Mouse (Mus musculus): ENCODE measurements around the gene Ngrn. TPM values are rescaled to one million over a fixed set of nuclear protein-coding genes. Genes with fewer than 3 reads are reported as not detected.

Gene Ngrn
- total and polyA plus RNA-seq, 3 experiments, result 28.3 to 43.2 (median 32.1) TPM

DNA sequence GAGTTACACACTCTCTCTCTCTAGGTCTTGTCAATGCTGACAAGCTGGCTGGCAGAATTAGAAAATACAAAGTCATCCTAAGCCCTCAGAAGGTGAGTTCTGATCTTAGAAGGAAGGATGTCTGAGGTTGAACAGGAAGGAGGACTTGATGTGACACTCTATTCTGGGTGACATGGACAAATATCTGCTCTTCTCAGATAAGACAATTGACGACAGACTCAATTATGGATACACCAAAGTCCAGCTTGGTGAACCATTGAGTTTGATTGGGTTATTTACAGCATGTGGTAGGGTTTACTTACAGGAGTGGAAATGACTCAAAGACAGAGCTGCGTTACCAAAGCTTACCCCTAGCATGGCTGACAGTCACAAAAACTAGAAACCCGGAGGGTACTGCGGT is 15.4 kb downstream of the Ngrn start:
- Histone ChIP-seq H3K4me1 (ENCODE audit: control insufficient read depth in 1 of 2, insufficient read depth in 2 of 2) (peaks cover 0 to 10% of the 10 kb centered on the region in 2 experiments; a peak in 2 of 4 replicates), H3K9ac (ENCODE audit: insufficient read depth, low read depth) (no peak overlapping the region), H3K4me3 (replicated peaks in 1 of 3; ENCODE audit: low read depth in 2 of 3, low read length in 2 of 3, poor library complexity in 1 of 3) (no peak overlapping the region), H3K36me3 (replicated peaks in 1 of 2; ENCODE audit: control insufficient read depth in 1 of 2, insufficient read depth in 1 of 2, low read length in 1 of 2) (peaks cover 48 to 95% of the 10 kb centered on the region in 2 experiments), H3K4me2 (ENCODE audit: insufficient read depth, low read depth, poor library complexity, severe bottlenecking) (no peak overlapping the region), H3K27me3 (replicated peaks) (no peaks in the 10 kb centered on the region), H3K79me2 (replicated peaks; ENCODE audit: control insufficient read depth, extremely low read depth, insufficient read depth, poor library complexity, severe bottlenecking) (peaks cover 3% of the 10 kb centered on the region; the same call in 1 of the 2 replicates), H3K27ac (ENCODE audit: insufficient read depth, low read depth) (no peak overlapping the region), H3K9me3 (replicated peaks; ENCODE audit: low read length) (no peaks in the 10 kb centered on the region)
- dilution Hi-C loops (cut with MboI; ENCODE audit: extremely low pct_ligation_motif_present, extremely low pct_unique_long_range_greater_than_20kb, low sequenced_read_pairs), result no loop called here
- TF ChIP-seq JUN (IDR thresholded peaks at IDR 0.05; ENCODE audit: insufficient read depth, low read depth, low read length) (no peak), TCF12 (IDR thresholded peaks at IDR 0.05; ENCODE audit: low read depth, low read length) (no peak), MXI1 (IDR thresholded peaks at IDR 0.05; ENCODE audit: low read depth, low read length) (no peak), CTCF (conservative IDR thresholded peaks at IDR 0.05 in 1 of 2, IDR thresholded peaks at IDR 0.05 in 1 of 2; ENCODE audit: low read depth in 2 of 2, low read length in 2 of 2) (no peak)
- in situ Hi-C loops (cut with MboI; ENCODE audit: low pct_ligation_motif_present, low pct_unique_long_range_greater_than_20kb, low sequenced_read_pairs), result no loop called here
- no peak for DNase-seq (ENCODE audit: extremely low read depth)

DNA sequence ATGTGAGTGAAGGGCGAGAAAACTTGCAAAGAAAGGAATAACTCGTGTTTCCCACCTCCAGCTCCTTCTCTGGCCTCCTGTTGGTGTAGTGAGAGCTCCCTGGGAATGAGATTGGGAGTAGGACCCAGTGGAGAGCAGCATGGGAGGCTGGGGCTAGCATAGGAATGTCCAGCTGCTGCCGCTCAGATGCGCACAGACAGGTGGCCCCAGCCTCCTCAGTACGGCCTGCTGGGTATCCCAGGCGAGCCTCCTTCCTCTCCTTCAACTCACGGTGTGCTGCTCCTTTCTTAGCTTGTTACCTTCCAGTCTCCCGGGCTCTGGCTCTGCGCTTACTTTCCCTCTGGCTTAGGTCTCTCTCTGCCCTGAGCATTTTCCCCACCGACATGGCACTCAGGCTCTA is 19.0 kb downstream of the Ngrn start:
- H3K27me3 ChIP-seq (replicated peaks), result no peaks in the 10 kb centered on the region
- in situ Hi-C loops (cut with MboI; ENCODE audit: low pct_ligation_motif_present, low pct_unique_long_range_greater_than_20kb, low sequenced_read_pairs) (no loop called here), dilution Hi-C loops (cut with MboI; ENCODE audit: extremely low pct_ligation_motif_present, extremely low pct_unique_long_range_greater_than_20kb, low sequenced_read_pairs) (no loop called here)
- H3K9ac ChIP-seq (ENCODE audit: insufficient read depth, low read depth), result no peak overlapping the region
- H3K4me2 ChIP-seq (ENCODE audit: insufficient read depth, low read depth, poor library complexity, severe bottlenecking), result no peak overlapping the region
- no peaks in the 10 kb centered on the region for H3K9me3 ChIP-seq (replicated peaks; ENCODE audit: low read length)
- DNase-seq (ENCODE audit: extremely low read depth), result no peak
- H3K27ac ChIP-seq (ENCODE audit: insufficient read depth, low read depth), result no peak overlapping the region
- no peaks in the 10 kb centered on the region for H3K79me2 ChIP-seq (replicated peaks; ENCODE audit: control insufficient read depth, extremely low read depth, insufficient read depth, poor library complexity, severe bottlenecking)
- H3K4me1 ChIP-seq (ENCODE audit: control insufficient read depth in 1 of 2, insufficient read depth in 2 of 2), result no peaks in the 10 kb centered on the region
- peaks cover 50 to 93% of the 10 kb centered on the region in 2 experiments for H3K36me3 ChIP-seq (replicated peaks in 1 of 2; ENCODE audit: control insufficient read depth in 1 of 2, insufficient read depth in 1 of 2, low read length in 1 of 2)
- TF ChIP-seq CHD2 (IDR thresholded peaks at IDR 0.05; ENCODE audit: low read length) (no peak), TCF12 (IDR thresholded peaks at IDR 0.05; ENCODE audit: low read depth, low read length) (no peak), CTCF (conservative IDR thresholded peaks at IDR 0.05 in 1 of 2, IDR thresholded peaks at IDR 0.05 in 1 of 2; ENCODE audit: low read depth in 2 of 2, low read length in 2 of 2) (no peak), RCOR1 (conservative IDR thresholded peaks at IDR 0.05; ENCODE audit: low read depth, low read length) (no peak), MAZ (IDR thresholded peaks at IDR 0.05; ENCODE audit: low read depth, low read length) (no peak), SMC3 (IDR thresholded peaks at IDR 0.05; ENCODE audit: low read depth, low read length) (no peak), ZMIZ1 (IDR thresholded peaks at IDR 0.05; ENCODE audit: low read depth, low read length) (no peak), NELFE (IDR thresholded peaks at IDR 0.05; ENCODE audit: low read depth, low read length) (no peak), ZC3H11A (IDR thresholded peaks at IDR 0.05; ENCODE audit: low read depth, low read length) (no peak), CHD1 (IDR thresholded peaks at IDR 0.05; ENCODE audit: low read depth, low read length) (no peak), SIN3A (IDR thresholded peaks at IDR 0.05; ENCODE audit: low read length) (no peak), EP300 (IDR thresholded peaks at IDR 0.05; ENCODE audit: low read length) (no peak), POLR2A (IDR thresholded peaks at IDR 0.05; ENCODE audit: low read depth, low read length) (no peak)
- H3K4me3 ChIP-seq (replicated peaks in 1 of 3; ENCODE audit: low read depth in 2 of 3, low read length in 2 of 3, poor library complexity in 1 of 3), result no peak overlapping the region

DNA sequence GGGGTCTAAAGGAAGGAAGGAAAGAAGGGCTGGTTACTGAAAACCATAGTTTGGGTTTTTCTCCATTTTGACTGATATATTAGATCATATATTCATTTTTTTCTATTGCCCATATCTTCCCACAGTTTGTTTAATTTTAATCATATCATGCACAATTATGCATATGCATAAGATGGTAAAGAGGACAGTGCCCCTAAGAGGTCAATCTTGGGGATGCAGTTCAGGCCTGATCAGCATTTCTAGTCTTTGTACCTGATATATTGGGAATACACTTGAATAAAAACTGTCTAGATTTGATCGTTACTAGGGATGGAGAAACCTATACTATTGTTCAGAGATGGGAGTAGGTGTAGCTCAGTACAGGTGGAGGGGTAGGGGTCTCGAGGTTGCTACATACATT is 20.0 kb downstream of the Ngrn start:
- H3K27me3 ChIP-seq (replicated peaks), result no peaks in the 10 kb centered on the region
- H3K79me2 ChIP-seq (replicated peaks; ENCODE audit: control insufficient read depth, extremely low read depth, insufficient read depth, poor library complexity, severe bottlenecking), result no peaks in the 10 kb centered on the region
- in situ Hi-C loops (cut with MboI; ENCODE audit: low pct_ligation_motif_present, low pct_unique_long_range_greater_than_20kb, low sequenced_read_pairs) (no loop called here), dilution Hi-C loops (cut with MboI; ENCODE audit: extremely low pct_ligation_motif_present, extremely low pct_unique_long_range_greater_than_20kb, low sequenced_read_pairs) (no loop called here)
- H3K4me3 ChIP-seq (replicated peaks in 1 of 3; ENCODE audit: low read depth in 2 of 3, low read length in 2 of 3, poor library complexity in 1 of 3), result no peak overlapping the region
- H3K4me1 ChIP-seq (ENCODE audit: control insufficient read depth in 1 of 2, insufficient read depth in 2 of 2), result no peaks in the 10 kb centered on the region
- DNase-seq (ENCODE audit: extremely low read depth), result no peak
- H3K36me3 ChIP-seq (replicated peaks in 1 of 2; ENCODE audit: control insufficient read depth in 1 of 2, insufficient read depth in 1 of 2, low read length in 1 of 2), result peaks cover 52 to 95% of the 10 kb centered on the region in 2 experiments
- H3K9me3 ChIP-seq (replicated peaks; ENCODE audit: low read length), result no peaks in the 10 kb centered on the region
- TF ChIP-seq JUND (conservative IDR thresholded peaks at IDR 0.05; ENCODE audit: low read depth, low read length), result no peak
- no peak for TF ChIP-seq MEF2A (IDR thresholded peaks at IDR 0.05; ENCODE audit: borderline replicate concordance, low read depth, low read length)
- TF ChIP-seq CTCF (conservative IDR thresholded peaks at IDR 0.05 in 1 of 2, IDR thresholded peaks at IDR 0.05 in 1 of 2; ENCODE audit: low read depth in 2 of 2, low read length in 2 of 2), result peak in 1 of 2 experiments; percentile 28; a peak in 1 of 4 replicates
- peak; percentile 12 for TF ChIP-seq RAD21 (IDR thresholded peaks at IDR 0.05; ENCODE audit: low read depth, low read length)
- no peak for TF ChIP-seq POLR2AphosphoS2 (IDR thresholded peaks at IDR 0.05; ENCODE audit: low read depth, low read length)
- H3K9ac ChIP-seq (ENCODE audit: insufficient read depth, low read depth), result no peak overlapping the region
- H3K4me2 ChIP-seq (ENCODE audit: insufficient read depth, low read depth, poor library complexity, severe bottlenecking), result no peak overlapping the region
- no peak overlapping the region for H3K27ac ChIP-seq (ENCODE audit: insufficient read depth, low read depth)
